Mouse (Mus musculus): ENCODE data around the gene Cpeb2. TPM values are rescaled to one million over a fixed set of nuclear protein-coding genes. Genes with fewer than 3 reads are reported as not detected.

Cpeb2 gene
- polyA plus RNA-seq, 1 experiment = 4.0 TPM

GRCm38 (mm10) chr5:43261814-43262213 is 28.8 kb downstream of the Cpeb2 start:
- no peak overlapping the region for H3K4me3 ChIP-seq (replicated peaks; ENCODE audit: extremely low read depth, low read depth, low read length)
- 76% methylated on average over 6 of the region's 6 CpGs for WGBS
- DNase-seq = no peak
- H3K4me1 ChIP-seq (ENCODE audit: control insufficient read depth, insufficient read depth, low read length) = no peaks in the 10 kb centered on the region
- no peak for TF ChIP-seq POLR2A (IDR thresholded peaks at IDR 0.05; ENCODE audit: borderline replicate concordance, extremely low read depth, low read depth, low read length)
- TF ChIP-seq CTCF (IDR thresholded peaks at IDR 0.05; ENCODE audit: insufficient read depth, low read length) = no peak

- DNase-seq = no peak
- TF ChIP-seq CTCF (IDR thresholded peaks at IDR 0.05; ENCODE audit: insufficient read depth, low read length) (no peak), POLR2A (IDR thresholded peaks at IDR 0.05; ENCODE audit: borderline replicate concordance, extremely low read depth, low read depth, low read length) (no peak)
- WGBS = 93% methylated on average over 4 of the region's 4 CpGs
- H3K4me3 ChIP-seq (replicated peaks; ENCODE audit: extremely low read depth, low read depth, low read length) = no peak overlapping the region
- H3K4me1 ChIP-seq (ENCODE audit: control insufficient read depth, insufficient read depth, low read length) = no peaks in the 10 kb centered on the region
Measured at GRCm38 (mm10) chr5:43263951-43264350, 31.0 kb downstream of the Cpeb2 start.

GRCm38 (mm10) chr5:43264696-43265095 is 31.7 kb downstream of the Cpeb2 start:
- TF ChIP-seq POLR2A (IDR thresholded peaks at IDR 0.05; ENCODE audit: borderline replicate concordance, extremely low read depth, low read depth, low read length) (no peak), CTCF (IDR thresholded peaks at IDR 0.05; ENCODE audit: insufficient read depth, low read length) (no peak)
- H3K4me1 ChIP-seq (ENCODE audit: control insufficient read depth, insufficient read depth, low read length) = no peaks in the 10 kb centered on the region
- WGBS = 83% methylated on average over 2 of the region's 2 CpGs
- DNase-seq = no peak
- no peak overlapping the region for H3K4me3 ChIP-seq (replicated peaks; ENCODE audit: extremely low read depth, low read depth, low read length)

GRCm38 (mm10) chr5:43277982-43278381 is 45.0 kb downstream of the Cpeb2 start:
- Histone ChIP-seq H3K4me3 (replicated peaks; ENCODE audit: extremely low read depth, low read depth, low read length) (no peak overlapping the region), H3K4me1 (ENCODE audit: control insufficient read depth, insufficient read depth, low read length) (no peaks in the 10 kb centered on the region)
- no peak for DNase-seq
- WGBS = 100% methylated on average over 1 of the region's 1 CpGs
- no peak for TF ChIP-seq CTCF (IDR thresholded peaks at IDR 0.05; ENCODE audit: insufficient read depth, low read length)

- DNase-seq = no peak
- Histone ChIP-seq H3K4me1 (ENCODE audit: control insufficient read depth, insufficient read depth, low read length) (no peaks in the 10 kb centered on the region), H3K4me3 (replicated peaks; ENCODE audit: extremely low read depth, low read depth, low read length) (no peak overlapping the region)
- TF ChIP-seq POLR2A (IDR thresholded peaks at IDR 0.05; ENCODE audit: borderline replicate concordance, extremely low read depth, low read depth, low read length) (no peak), CTCF (IDR thresholded peaks at IDR 0.05; ENCODE audit: insufficient read depth, low read length) (no peak)
- WGBS = 69% methylated on average over 3 of the region's 3 CpGs
Measured at GRCm38 (mm10) chr5:43279774-43280173, 46.8 kb downstream of the Cpeb2 start.

GRCm38 (mm10) chr5:43285756-43286155 is 52.8 kb downstream of the Cpeb2 start:
- WGBS = 73% methylated on average over 12 of the region's 12 CpGs
- no peak for TF ChIP-seq CTCF (IDR thresholded peaks at IDR 0.05; ENCODE audit: insufficient read depth, low read length)
- TF ChIP-seq POLR2A (IDR thresholded peaks at IDR 0.05; ENCODE audit: borderline replicate concordance, extremely low read depth, low read depth, low read length) = no peak
- no peak for DNase-seq
- no peak overlapping the region for H3K4me3 ChIP-seq (replicated peaks; ENCODE audit: extremely low read depth, low read depth, low read length)
- H3K4me1 ChIP-seq (ENCODE audit: control insufficient read depth, insufficient read depth, low read length) = no peaks in the 10 kb centered on the region

- TF ChIP-seq CTCF (IDR thresholded peaks at IDR 0.05; ENCODE audit: insufficient read depth, low read length) (no peak), POLR2A (IDR thresholded peaks at IDR 0.05; ENCODE audit: borderline replicate concordance, extremely low read depth, low read depth, low read length) (no peak)
- WGBS = 60% methylated on average over 8 of the region's 8 CpGs
- DNase-seq = peak; percentile 9
Measured at GRCm38 (mm10) chr5:43289752-43290446, 56.9 kb downstream of the Cpeb2 start.

GRCm38 (mm10) chr5:43293136-43293535 is 60.2 kb downstream of the Cpeb2 start:
- H3K4me3 ChIP-seq (replicated peaks; ENCODE audit: extremely low read depth, low read depth, low read length) = no peak overlapping the region
- DNase-seq = no peak
- no peaks in the 10 kb centered on the region for H3K4me1 ChIP-seq (ENCODE audit: control insufficient read depth, insufficient read depth, low read length)
- TF ChIP-seq CTCF (IDR thresholded peaks at IDR 0.05; ENCODE audit: insufficient read depth, low read length) (no peak), POLR2A (IDR thresholded peaks at IDR 0.05; ENCODE audit: borderline replicate concordance, extremely low read depth, low read depth, low read length) (no peak)
- 72% methylated on average over 4 of the region's 4 CpGs for WGBS

More at GRCm38 (mm10) chr5:43289752-43290446, 56.9 kb downstream of the Cpeb2 start:
- no peaks in the 10 kb centered on the region for H3K4me1 ChIP-seq (ENCODE audit: control insufficient read depth, insufficient read depth, low read length)
- H3K4me3 ChIP-seq (replicated peaks; ENCODE audit: extremely low read depth, low read depth, low read length) = no peak overlapping the region

GRCm38 (mm10) chr5:43297459-43297858 is 64.5 kb downstream of the Cpeb2 start:
- Histone ChIP-seq H3K4me1 (ENCODE audit: control insufficient read depth, insufficient read depth, low read length) (no peaks in the 10 kb centered on the region), H3K4me3 (replicated peaks; ENCODE audit: extremely low read depth, low read depth, low read length) (no peak overlapping the region)
- 47% methylated on average over 7 of the region's 7 CpGs for WGBS
- no peak for DNase-seq
- no peak for TF ChIP-seq CTCF (IDR thresholded peaks at IDR 0.05; ENCODE audit: insufficient read depth, low read length)
- no peak for TF ChIP-seq POLR2A (IDR thresholded peaks at IDR 0.05; ENCODE audit: borderline replicate concordance, extremely low read depth, low read depth, low read length)

GRCm38 (mm10) chr5:43298975-43299374 is 66.0 kb downstream of the Cpeb2 start:
- no peak overlapping the region for H3K4me3 ChIP-seq (replicated peaks; ENCODE audit: extremely low read depth, low read depth, low read length)
- TF ChIP-seq CTCF (IDR thresholded peaks at IDR 0.05; ENCODE audit: insufficient read depth, low read length) = no peak
- TF ChIP-seq POLR2A (IDR thresholded peaks at IDR 0.05; ENCODE audit: borderline replicate concordance, extremely low read depth, low read depth, low read length) = no peak
- no peak for DNase-seq
- 77% methylated on average over 2 of the region's 2 CpGs for WGBS
- H3K4me1 ChIP-seq (ENCODE audit: control insufficient read depth, insufficient read depth, low read length) = no peaks in the 10 kb centered on the region

Measured in lung, adult 2 months (tissue).